Mouse (Mus musculus) neural tube, embryonic 15.5 days (tissue): ENCODE measurements around the gene Cux1. TPM values are rescaled to one million over a fixed set of nuclear protein-coding genes. Genes with fewer than 3 reads are reported as not detected.

ENCODE experiments used
- ATAC-seq: fragments of 200-750 bp; cut with Nextera tagmentation; 2 replicates; pipeline ENCODE4 v1.8.0; 2017; ENCODE audit warnings: mild to moderate bottlenecking, moderate TSS enrichment, moderate library complexity; ENCODE audit not compliant: low FRiP score
- H3K27ac ChIP-seq: fragments of 300-500 bp; sonication (generic); replicated peaks from 2 replicates; pipeline ENCODE4 v1.5.1; 2015; ENCODE audit warnings: mild to moderate bottlenecking, inconsistent platforms
- H3K27me3 ChIP-seq: fragments of 300-500 bp; sonication (generic); replicated peaks from 2 replicates; pipeline ENCODE4 v1.6.1; 2015; ENCODE audit warnings: inconsistent platforms
- H3K36me3 ChIP-seq: fragments of 300-500 bp; sonication (generic); 2 replicates; pipeline ENCODE4 v1.6.1; 2015; ENCODE audit warnings: inconsistent platforms
- H3K4me1 ChIP-seq: fragments of 300-500 bp; sonication (generic); 2 replicates; pipeline ENCODE4 v1.6.1; 2015; ENCODE audit warnings: inconsistent platforms
- H3K4me2 ChIP-seq: fragments of 300-500 bp; sonication (generic); 2 replicates; pipeline ENCODE4 v1.6.1; 2015; ENCODE audit warnings: inconsistent platforms, mild to moderate bottlenecking, moderate library complexity
- H3K4me3 ChIP-seq: fragments of 300-500 bp; sonication (generic); replicated peaks from 2 replicates; pipeline ENCODE4 v1.5.1; 2015; ENCODE audit warnings: mild to moderate bottlenecking, inconsistent platforms
- H3K9ac ChIP-seq: fragments of 300-500 bp; sonication (generic); replicated peaks from 2 replicates; pipeline ENCODE4 v1.6.1; 2015; ENCODE audit warnings: mild to moderate bottlenecking, inconsistent platforms
- H3K9me3 ChIP-seq: fragments of 300-500 bp; sonication (generic); replicated peaks from 2 replicates; pipeline ENCODE4 v1.6.1; 2016; ENCODE audit warnings: inconsistent platforms
- WGBS: fragments of 180-500 bp; shearing (Covaris S2); methylation state at CpG from one replicate; pipeline ENCODE4 v1.1.7; 2015; ENCODE audit warnings: mixed read lengths; 5-methylcytosine and 5-hydroxymethylcytosine counted together
- polyA plus RNA-seq: library from polyadenylated mRNA; unstranded; fragments of >200 nt; fragmentation: Nextera tagmentation; extraction: Ambion mirVana; gene quantifications from 2 replicates; pipeline ENCODE4 v1.2.1, GENCODE M21; 2015

The Cux1 gene
- polyA plus RNA-seq, 1 experiment from 2014 or later, result 87.8 TPM

GRCm38 (mm10) chr5:136495581-136495980, 71.7 kb downstream of the Cux1 start:
- no peak for ATAC-seq
- Histone ChIP-seq H3K9ac (no peak overlapping the region), H3K27ac (no peak overlapping the region), H3K4me1 (peaks cover 45% of the 10 kb centered on the region), H3K27me3 (no peaks in the 10 kb centered on the region), H3K36me3 (no peaks in the 10 kb centered on the region), H3K4me3 (no peak overlapping the region), H3K9me3 (no peaks in the 10 kb centered on the region), H3K4me2 (no peak overlapping the region)
- WGBS, result 94% methylated on average over 3 of the region's 3 CpGs

DNA sequence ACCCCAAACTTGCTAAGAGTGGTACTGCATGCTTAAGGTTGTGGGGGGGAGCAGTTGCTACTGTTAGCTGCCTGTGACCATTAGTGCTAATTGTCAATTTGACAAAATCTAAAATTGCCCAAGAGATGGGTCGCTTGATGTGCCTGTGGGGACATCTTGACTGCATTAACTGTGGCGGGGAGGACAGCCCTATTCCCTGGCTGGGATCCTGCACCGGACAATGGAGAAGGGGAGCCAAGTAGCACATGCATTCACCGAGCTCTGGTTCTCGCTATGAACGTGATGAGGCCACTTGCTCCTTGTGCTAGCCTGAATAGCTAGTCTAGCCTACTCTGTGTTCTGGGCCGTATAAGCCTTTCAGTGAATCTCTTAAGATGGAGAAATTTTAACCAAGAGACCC, 72.4 kb downstream of the Cux1 start:
- 60% methylated on average over 7 of the region's 7 CpGs for WGBS
- Histone ChIP-seq H3K27ac (no peak overlapping the region), H3K36me3 (no peaks in the 10 kb centered on the region)

DNA sequence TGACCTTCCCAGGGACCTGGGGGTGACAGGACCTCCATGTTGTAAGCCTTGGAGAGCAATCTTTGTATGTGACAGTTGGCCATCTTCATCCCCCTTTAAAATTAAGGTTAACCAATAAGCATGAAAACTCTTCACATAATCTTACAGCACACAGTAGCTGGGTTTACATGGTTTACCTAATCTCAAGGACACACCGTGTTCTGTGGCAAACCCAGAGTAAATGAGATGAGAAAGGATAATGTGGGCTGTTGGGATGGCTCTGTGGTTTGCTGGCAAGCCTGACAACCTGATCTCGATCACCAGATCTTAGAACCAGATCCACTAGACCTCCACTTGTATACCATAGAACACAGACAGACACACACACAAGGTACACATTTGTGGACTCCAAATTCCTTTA, 73.0 kb downstream of the Cux1 start:
- H3K27me3 ChIP-seq, result no peaks in the 10 kb centered on the region
- WGBS, result 92% methylated on average over 2 of the region's 2 CpGs
- H3K9ac ChIP-seq, result no peak overlapping the region
- no peak overlapping the region for H3K27ac ChIP-seq
- peaks cover 35% of the 10 kb centered on the region for H3K4me1 ChIP-seq
- H3K4me3 ChIP-seq, result no peak overlapping the region
- no peak for ATAC-seq
- no peaks in the 10 kb centered on the region for H3K9me3 ChIP-seq
- H3K36me3 ChIP-seq, result no peaks in the 10 kb centered on the region
- no peak overlapping the region for H3K4me2 ChIP-seq

More for the DNA sequence above, 72.4 kb downstream of the Cux1 start:
- Histone ChIP-seq H3K4me1 (peaks cover 39% of the 10 kb centered on the region), H3K4me3 (no peak overlapping the region), H3K27me3 (no peaks in the 10 kb centered on the region), H3K9ac (no peak overlapping the region), H3K4me2 (no peak overlapping the region), H3K9me3 (no peaks in the 10 kb centered on the region)
- ATAC-seq, result no peak

- peaks cover 35% of the 10 kb centered on the region for H3K4me1 ChIP-seq
- H3K9me3 ChIP-seq, result no peaks in the 10 kb centered on the region
- no peak overlapping the region for H3K27ac ChIP-seq
- 41% methylated on average over 5 of the region's 5 CpGs for WGBS
- no peak for ATAC-seq
- H3K4me3 ChIP-seq, result no peak overlapping the region
- H3K9ac ChIP-seq, result no peak overlapping the region
- no peaks in the 10 kb centered on the region for H3K27me3 ChIP-seq
- H3K4me2 ChIP-seq, result no peak overlapping the region
- H3K36me3 ChIP-seq, result peaks cover 1% of the 10 kb centered on the region; the same call in 1 of the 2 replicates
These were observed 77.8 kb downstream of the Cux1 start for GRCm38 (mm10) chr5:136489450-136489849.

GRCm38 (mm10) chr5:136488721-136489120, 78.6 kb downstream of the Cux1 start:
- Histone ChIP-seq H3K36me3 (peaks cover 6% of the 10 kb centered on the region; the same call in 1 of the 2 replicates), H3K4me3 (no peak overlapping the region), H3K9ac (no peak overlapping the region), H3K27ac (no peak overlapping the region), H3K4me2 (no peak overlapping the region), H3K4me1 (peaks cover 33% of the 10 kb centered on the region), H3K27me3 (no peaks in the 10 kb centered on the region), H3K9me3 (no peaks in the 10 kb centered on the region)
- no peak for ATAC-seq
- 81% methylated on average over 3 of the region's 3 CpGs for WGBS

DNA sequence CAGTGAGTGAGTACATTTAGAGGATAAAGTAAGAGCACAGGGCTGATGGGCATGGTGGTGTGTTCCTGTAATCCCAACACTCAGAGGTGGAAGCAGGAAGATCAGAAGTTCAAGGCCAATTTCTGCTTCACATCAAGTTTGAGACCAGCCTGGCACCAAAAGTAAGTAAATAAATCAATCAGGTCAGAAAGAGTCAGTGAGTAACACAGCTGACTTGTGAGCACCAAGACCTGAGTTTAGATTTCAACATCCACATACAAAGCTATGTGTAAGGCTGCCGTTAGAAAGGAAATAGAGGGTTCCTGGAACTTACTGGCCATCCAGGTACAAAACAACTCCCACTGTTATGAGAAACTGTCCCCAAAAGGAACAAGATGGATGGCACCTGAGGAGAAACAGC, 79.1 kb downstream of the Cux1 start:
- H3K27me3 ChIP-seq, result no peaks in the 10 kb centered on the region
- H3K27ac ChIP-seq, result no peak overlapping the region
- H3K9me3 ChIP-seq, result no peaks in the 10 kb centered on the region
- H3K36me3 ChIP-seq, result peaks cover 9% of the 10 kb centered on the region; the same call in 1 of the 2 replicates
- no peak overlapping the region for H3K9ac ChIP-seq
- H3K4me1 ChIP-seq, result peaks cover 31% of the 10 kb centered on the region
- ATAC-seq, result no peak
- H3K4me2 ChIP-seq, result no peak overlapping the region
- 78% methylated on average over 1 of the region's 1 CpGs for WGBS
- H3K4me3 ChIP-seq, result no peak overlapping the region

GRCm38 (mm10) chr5:136487397-136488093, 79.7 kb downstream of the Cux1 start:
- H3K4me2 ChIP-seq, result no peak overlapping the region
- H3K27me3 ChIP-seq, result no peaks in the 10 kb centered on the region
- peaks cover 9% of the 10 kb centered on the region; the same call in 1 of the 2 replicates for H3K36me3 ChIP-seq
- no peaks in the 10 kb centered on the region for H3K9me3 ChIP-seq
- WGBS, result 78% methylated on average over 11 of the region's 11 CpGs
- H3K4me1 ChIP-seq, result peaks cover 30% of the 10 kb centered on the region
- ATAC-seq, result no peak
- H3K4me3 ChIP-seq, result no peak overlapping the region
- H3K27ac ChIP-seq, result no peak overlapping the region
- H3K9ac ChIP-seq, result no peak overlapping the region

DNA sequence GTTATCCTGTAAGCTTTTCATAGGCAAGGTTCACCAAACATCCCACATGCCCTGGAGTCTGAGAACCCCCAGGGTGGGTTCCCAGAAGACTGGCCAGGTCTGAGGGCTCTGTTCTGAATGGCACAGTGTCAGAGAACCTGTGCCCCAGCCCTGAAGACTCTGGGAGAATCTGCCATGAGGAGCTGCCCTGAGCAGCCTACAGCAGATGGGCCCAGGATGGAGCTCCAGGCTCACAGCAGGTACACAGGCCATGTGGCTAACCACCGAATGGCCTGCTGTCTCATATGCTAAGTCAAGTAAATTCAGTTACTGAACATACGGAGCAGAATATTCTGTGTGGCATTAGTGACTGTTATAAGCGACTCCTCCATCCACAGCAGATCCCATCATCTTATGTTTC, 80.9 kb downstream of the Cux1 start:
- WGBS, result 75% methylated on average over 3 of the region's 3 CpGs
- no peak for ATAC-seq
- H3K27ac ChIP-seq, result no peak overlapping the region

DNA sequence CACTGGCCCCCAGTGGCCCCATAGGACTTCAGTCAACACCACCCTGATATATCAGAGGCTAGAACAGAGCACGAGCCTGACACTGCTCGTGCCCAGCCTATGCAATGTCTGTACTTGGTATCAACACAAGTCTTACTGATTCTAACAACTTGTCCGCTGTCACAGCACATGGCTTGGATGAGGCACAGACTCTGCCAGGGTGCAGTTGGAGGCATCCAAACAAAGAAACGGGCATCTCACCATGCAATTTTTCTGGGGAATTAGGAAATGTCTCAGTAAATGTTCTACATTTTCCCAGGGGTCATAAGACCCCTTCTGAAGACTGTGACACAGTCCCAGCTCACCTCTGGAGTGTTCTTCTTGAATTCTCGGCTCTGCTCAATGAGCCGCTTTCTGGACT, 81.9 kb downstream of the Cux1 start:
- no peak overlapping the region for H3K4me2 ChIP-seq
- no peaks in the 10 kb centered on the region for H3K27me3 ChIP-seq
- no peaks in the 10 kb centered on the region for H3K9me3 ChIP-seq
- no peak overlapping the region for H3K27ac ChIP-seq
- ATAC-seq, result no peak
- no peak overlapping the region for H3K4me3 ChIP-seq
- WGBS, result 92% methylated on average over 6 of the region's 6 CpGs
- peaks cover 27% of the 10 kb centered on the region for H3K4me1 ChIP-seq
- H3K9ac ChIP-seq, result no peak overlapping the region
- peaks cover 9% of the 10 kb centered on the region; the same call in 1 of the 2 replicates for H3K36me3 ChIP-seq

More for the DNA sequence above, 80.9 kb downstream of the Cux1 start:
- Histone ChIP-seq H3K36me3 (peaks cover 9% of the 10 kb centered on the region; the same call in 1 of the 2 replicates), H3K9me3 (no peaks in the 10 kb centered on the region), H3K9ac (no peak overlapping the region), H3K27me3 (no peaks in the 10 kb centered on the region), H3K4me3 (no peak overlapping the region), H3K4me2 (no peak overlapping the region), H3K4me1 (peaks cover 27% of the 10 kb centered on the region)

GRCm38 (mm10) chr5:136482434-136482833, 84.9 kb downstream of the Cux1 start:
- ATAC-seq, result no peak
- no peak overlapping the region for H3K27ac ChIP-seq
- H3K9ac ChIP-seq, result no peak overlapping the region
- H3K4me3 ChIP-seq, result no peak overlapping the region
- 88% methylated on average over 1 of the region's 1 CpGs for WGBS
- H3K9me3 ChIP-seq, result no peaks in the 10 kb centered on the region
- peaks cover 9% of the 10 kb centered on the region; the same call in 1 of the 2 replicates for H3K36me3 ChIP-seq
- H3K4me2 ChIP-seq, result no peak overlapping the region
- H3K27me3 ChIP-seq, result no peaks in the 10 kb centered on the region
- H3K4me1 ChIP-seq, result peaks cover 7% of the 10 kb centered on the region

DNA sequence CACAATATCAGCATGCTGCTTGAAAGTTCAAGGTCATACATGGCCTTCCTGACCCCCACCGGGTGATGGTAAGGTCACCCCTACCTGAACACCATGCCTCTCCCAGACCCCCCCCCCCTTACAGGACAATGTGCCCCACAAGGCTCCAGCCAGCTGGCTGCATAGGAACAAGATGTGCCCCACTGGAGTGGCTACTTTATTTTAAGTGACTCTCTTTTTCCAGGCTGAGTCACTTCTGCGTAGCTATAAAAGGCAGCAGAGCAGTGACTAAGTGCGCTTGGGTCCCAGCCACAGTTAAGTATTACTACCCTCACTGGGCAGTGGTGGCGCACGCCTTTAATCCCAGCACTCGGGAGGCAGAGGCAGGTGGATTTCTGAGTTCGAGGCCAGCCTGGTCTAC, 86.7 kb downstream of the Cux1 start:
- Histone ChIP-seq H3K9me3 (no peaks in the 10 kb centered on the region), H3K4me1 (peaks cover 16% of the 10 kb centered on the region; the same call in 1 of the 2 replicates), H3K4me3 (no peak overlapping the region), H3K27ac (no peak overlapping the region), H3K36me3 (peaks cover 9% of the 10 kb centered on the region; the same call in 1 of the 2 replicates), H3K27me3 (no peaks in the 10 kb centered on the region), H3K4me2 (no peak overlapping the region), H3K9ac (no peak overlapping the region)
- WGBS, result 87% methylated on average over 7 of the region's 7 CpGs
- ATAC-seq, result no peak

GRCm38 (mm10) chr5:136479801-136480200, 87.5 kb downstream of the Cux1 start:
- Histone ChIP-seq H3K27me3 (no peaks in the 10 kb centered on the region), H3K9ac (no peak overlapping the region), H3K36me3 (peaks cover 9% of the 10 kb centered on the region; the same call in 1 of the 2 replicates), H3K4me1 (peaks cover 21% of the 10 kb centered on the region; the same call in 1 of the 2 replicates), H3K4me2 (no peak overlapping the region), H3K9me3 (no peaks in the 10 kb centered on the region), H3K27ac (no peak overlapping the region), H3K4me3 (no peak overlapping the region)
- WGBS, result 83% methylated on average over 4 of the region's 4 CpGs
- ATAC-seq, result no peak
